Mouse (Mus musculus): Measurements from ENCODE around the gene Myh10. TPM values are rescaled to one million over a fixed set of nuclear protein-coding genes. Genes with fewer than 3 reads are reported as not detected.

Gene Myh10
- polyA plus RNA-seq, 1 experiment: 5.9 TPM

DNA sequence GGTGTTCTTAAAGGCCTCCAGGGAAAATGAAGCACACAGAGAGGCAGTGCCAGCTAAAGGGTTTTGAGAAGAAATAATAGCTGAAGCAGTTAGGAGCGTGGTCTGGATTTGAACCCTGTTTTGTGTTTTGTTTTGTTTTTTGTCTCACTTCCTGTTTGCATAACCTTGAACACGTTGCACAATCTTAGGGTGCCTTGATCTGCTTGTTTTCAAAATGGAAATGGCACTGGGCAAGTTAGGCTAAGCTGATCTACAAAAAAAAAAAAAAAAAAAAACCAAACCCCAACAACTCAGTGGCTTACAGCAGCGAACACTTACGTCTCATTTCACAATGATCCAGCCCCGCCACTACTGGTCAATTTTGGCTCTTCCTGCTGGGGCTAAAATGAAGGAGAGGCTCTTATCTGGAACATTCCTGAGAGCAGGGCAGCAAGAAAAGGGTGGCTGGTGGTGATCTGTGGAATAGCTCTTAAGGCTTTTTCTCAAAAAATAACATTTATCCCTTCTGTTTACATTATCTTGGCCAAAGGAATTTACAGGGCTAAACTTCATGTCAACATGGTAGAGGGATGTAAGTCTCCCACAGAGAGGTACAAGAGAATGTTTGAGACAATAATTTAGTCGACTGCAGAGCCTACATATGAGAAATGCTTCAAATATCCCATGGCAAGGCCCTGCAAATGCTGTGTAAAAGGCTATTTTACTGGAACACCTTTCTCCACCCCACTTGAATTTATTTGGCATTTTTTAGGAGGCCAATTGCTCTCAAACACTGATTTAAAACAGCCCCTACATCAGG is 34.3 kb upstream of the Myh10 start:
- Histone ChIP-seq H3K36me3 (ENCODE audit: control insufficient read depth, insufficient read depth, low read length) (no peaks in the 10 kb centered on the region), H3K27me3 (ENCODE audit: control insufficient read depth, insufficient read depth, low read length) (no peaks in the 10 kb centered on the region), H3K27ac (ENCODE audit: insufficient read depth, low read length) (no peak overlapping the region), H3K4me3 (ENCODE audit: extremely low read depth, insufficient read depth, insufficient read length) (no peak overlapping the region), H3K4me1 (ENCODE audit: control insufficient read depth, insufficient read depth, insufficient read length) (no peaks in the 10 kb centered on the region)
- no peak for DNase-seq (ENCODE audit: low read depth in 1 of 2, low spot score in 2 of 2)
- TF ChIP-seq POLR2A (IDR thresholded peaks at IDR 0.05; ENCODE audit: low read depth, low read length) (no peak), CTCF (IDR thresholded peaks at IDR 0.05; ENCODE audit: extremely low read depth, insufficient read depth, insufficient read length, insufficient replicate concordance) (no peak)
- WGBS: 59% methylated on average over 6 of the region's 6 CpGs

DNA sequence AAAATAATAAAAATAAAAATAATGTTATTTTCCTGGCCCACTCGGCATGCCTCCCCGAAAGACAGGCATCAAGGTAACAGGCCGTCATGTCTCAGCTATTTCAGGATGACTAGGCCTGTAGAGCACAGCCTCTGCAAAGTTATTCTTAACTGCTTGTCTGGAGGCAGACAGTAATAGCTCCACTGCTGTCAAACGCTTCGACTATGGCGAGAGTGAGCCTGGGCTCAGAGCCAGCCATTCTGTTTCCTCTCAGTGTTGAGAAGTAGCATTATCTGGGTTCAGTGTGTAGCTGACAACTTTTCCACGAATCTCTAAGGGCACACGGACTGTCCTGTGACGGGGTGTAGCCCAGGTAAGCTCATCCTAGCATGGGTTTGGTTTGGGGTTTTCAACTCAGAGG is 33.5 kb upstream of the Myh10 start:
- H3K4me3 ChIP-seq (ENCODE audit: extremely low read depth, insufficient read depth, insufficient read length): no peak overlapping the region
- DNase-seq (ENCODE audit: low read depth in 1 of 2, low spot score in 2 of 2): no peak
- no peaks in the 10 kb centered on the region for H3K4me1 ChIP-seq (ENCODE audit: control insufficient read depth, insufficient read depth, insufficient read length)
- 53% methylated on average over 9 of the region's 9 CpGs for WGBS
- H3K27ac ChIP-seq (ENCODE audit: insufficient read depth, low read length): no peak overlapping the region
- H3K36me3 ChIP-seq (ENCODE audit: control insufficient read depth, insufficient read depth, low read length): no peaks in the 10 kb centered on the region
- no peak for TF ChIP-seq POLR2A (IDR thresholded peaks at IDR 0.05; ENCODE audit: low read depth, low read length)
- no peaks in the 10 kb centered on the region for H3K27me3 ChIP-seq (ENCODE audit: control insufficient read depth, insufficient read depth, low read length)

DNA sequence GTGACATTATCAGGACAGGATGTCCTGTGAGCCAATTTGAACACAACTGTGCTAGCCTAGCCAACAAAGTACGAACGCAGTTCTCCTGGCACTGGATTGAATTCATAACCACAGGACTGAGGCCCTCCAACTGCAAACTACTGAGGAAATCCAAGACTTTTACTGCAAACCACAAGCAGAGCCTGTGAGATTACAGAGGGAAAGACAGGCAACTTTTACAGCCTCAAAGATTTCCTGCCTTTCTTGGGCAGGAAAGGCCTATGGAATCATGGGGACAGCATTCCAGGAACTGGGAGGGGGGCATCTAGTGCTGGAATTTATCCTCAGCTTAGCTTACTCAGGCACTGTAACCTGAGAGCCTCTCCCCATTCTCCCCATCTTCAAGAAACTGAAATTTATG is 26.0 kb upstream of the Myh10 start:
- no peaks in the 10 kb centered on the region for H3K36me3 ChIP-seq (ENCODE audit: control insufficient read depth, insufficient read depth, low read length)
- H3K27ac ChIP-seq (ENCODE audit: insufficient read depth, low read length): no peak overlapping the region
- no peak overlapping the region for H3K4me3 ChIP-seq (ENCODE audit: extremely low read depth, insufficient read depth, insufficient read length)
- 41% methylated on average over 2 of the region's 2 CpGs for WGBS
- H3K4me1 ChIP-seq (ENCODE audit: control insufficient read depth, insufficient read depth, insufficient read length): no peaks in the 10 kb centered on the region
- H3K27me3 ChIP-seq (ENCODE audit: control insufficient read depth, insufficient read depth, low read length): no peaks in the 10 kb centered on the region
- no peak for DNase-seq (ENCODE audit: low read depth in 1 of 2, low spot score in 2 of 2)
- TF ChIP-seq POLR2A (IDR thresholded peaks at IDR 0.05; ENCODE audit: low read depth, low read length) (no peak), CTCF (IDR thresholded peaks at IDR 0.05; ENCODE audit: extremely low read depth, insufficient read depth, insufficient read length, insufficient replicate concordance) (no peak)

DNA sequence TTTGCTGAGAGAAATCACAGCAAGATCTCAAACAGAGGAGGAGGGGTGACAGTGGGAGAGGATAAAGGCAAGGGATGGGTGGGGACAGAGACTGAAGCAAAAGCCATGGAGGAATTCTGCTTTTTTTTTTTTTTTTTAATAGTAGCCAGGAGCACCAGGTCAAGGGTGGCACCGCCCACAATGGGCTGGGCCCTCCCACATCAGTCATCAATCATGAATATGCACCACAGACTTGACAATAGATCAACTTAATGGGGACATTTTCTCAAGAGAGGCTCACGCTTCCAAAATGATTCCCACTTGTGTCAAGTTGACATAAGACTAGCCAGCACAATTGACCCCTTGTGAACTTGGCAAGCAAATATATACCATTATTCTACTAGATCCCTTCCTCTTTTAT is 25.1 kb upstream of the Myh10 start:
- H3K27me3 ChIP-seq (ENCODE audit: control insufficient read depth, insufficient read depth, low read length): no peaks in the 10 kb centered on the region
- no peak for DNase-seq (ENCODE audit: low read depth in 1 of 2, low spot score in 2 of 2)
- H3K27ac ChIP-seq (ENCODE audit: insufficient read depth, low read length): no peak overlapping the region
- no peak overlapping the region for H3K4me3 ChIP-seq (ENCODE audit: extremely low read depth, insufficient read depth, insufficient read length)
- WGBS: 91% methylated on average over 2 of the region's 2 CpGs
- H3K4me1 ChIP-seq (ENCODE audit: control insufficient read depth, insufficient read depth, insufficient read length): no peaks in the 10 kb centered on the region
- no peaks in the 10 kb centered on the region for H3K36me3 ChIP-seq (ENCODE audit: control insufficient read depth, insufficient read depth, low read length)
- TF ChIP-seq CTCF (IDR thresholded peaks at IDR 0.05; ENCODE audit: extremely low read depth, insufficient read depth, insufficient read length, insufficient replicate concordance): no peak
- no peak for TF ChIP-seq POLR2A (IDR thresholded peaks at IDR 0.05; ENCODE audit: low read depth, low read length)

DNA sequence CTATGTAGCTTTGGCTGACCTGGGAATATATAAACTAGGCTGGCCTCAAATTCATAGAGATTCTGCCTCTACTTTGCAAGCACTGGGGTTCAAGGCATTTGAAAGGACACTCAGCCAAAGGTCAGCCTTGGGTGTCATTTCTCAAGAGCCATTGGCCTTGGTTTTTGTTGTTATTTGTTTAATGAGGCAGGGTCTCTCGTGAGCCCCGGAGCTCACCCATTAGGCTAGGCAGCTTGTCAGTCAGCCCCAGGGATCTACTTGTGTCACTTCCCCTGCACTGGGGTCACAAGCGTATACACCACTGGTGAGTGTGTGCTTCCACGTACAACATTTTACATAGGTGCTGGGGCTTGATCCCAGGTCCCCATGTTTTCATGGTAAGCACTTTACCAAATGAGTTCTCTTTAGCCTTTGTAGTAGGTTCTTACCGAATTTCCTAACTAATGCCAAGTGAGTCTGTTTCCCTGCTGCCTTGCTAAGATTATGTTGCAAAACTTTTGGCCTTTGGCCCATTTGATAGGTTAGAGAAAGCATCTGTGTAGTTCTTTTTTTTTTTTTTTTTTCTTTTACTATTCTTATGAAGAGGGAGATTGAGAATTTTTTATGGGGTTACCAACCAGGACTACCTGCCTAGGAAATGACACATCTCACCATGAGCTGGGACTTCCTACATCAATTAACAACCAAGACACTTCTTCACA is 18.9 kb upstream of the Myh10 start:
- TF ChIP-seq POLR2A (IDR thresholded peaks at IDR 0.05; ENCODE audit: low read depth, low read length) (no peak), CTCF (IDR thresholded peaks at IDR 0.05; ENCODE audit: extremely low read depth, insufficient read depth, insufficient read length, insufficient replicate concordance) (no peak)
- H3K36me3 ChIP-seq (ENCODE audit: control insufficient read depth, insufficient read depth, low read length): no peaks in the 10 kb centered on the region
- no peak overlapping the region for H3K27ac ChIP-seq (ENCODE audit: insufficient read depth, low read length)
- 84% methylated on average over 5 of the region's 5 CpGs for WGBS
- H3K4me1 ChIP-seq (ENCODE audit: control insufficient read depth, insufficient read depth, insufficient read length): no peaks in the 10 kb centered on the region
- no peaks in the 10 kb centered on the region for H3K27me3 ChIP-seq (ENCODE audit: control insufficient read depth, insufficient read depth, low read length)
- H3K4me3 ChIP-seq (ENCODE audit: extremely low read depth, insufficient read depth, insufficient read length): no peak overlapping the region
- DNase-seq (ENCODE audit: low read depth in 1 of 2, low spot score in 2 of 2): no peak

DNA sequence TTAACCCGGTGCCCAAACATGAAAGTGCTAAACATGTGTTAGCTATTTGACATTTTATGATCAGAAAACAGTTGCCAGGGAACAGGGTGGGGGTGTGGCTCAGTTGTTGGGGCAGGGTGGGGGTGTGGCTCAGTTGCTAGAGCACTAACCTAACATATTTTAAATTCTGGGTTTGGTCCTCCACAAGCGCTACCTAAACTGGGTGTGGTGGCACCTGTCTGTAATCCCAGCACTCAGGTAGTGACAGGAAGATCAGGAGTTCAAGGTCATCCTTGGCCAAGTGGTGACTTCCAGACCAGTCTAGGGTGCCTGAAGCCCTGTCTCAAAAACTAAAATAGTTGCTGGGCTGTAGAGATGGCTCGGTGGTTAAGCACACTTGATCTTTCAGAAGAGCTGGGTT is 17.3 kb upstream of the Myh10 start:
- no peak overlapping the region for H3K27ac ChIP-seq (ENCODE audit: insufficient read depth, low read length)
- H3K4me3 ChIP-seq (ENCODE audit: extremely low read depth, insufficient read depth, insufficient read length): no peak overlapping the region
- no peaks in the 10 kb centered on the region for H3K4me1 ChIP-seq (ENCODE audit: control insufficient read depth, insufficient read depth, insufficient read length)
- no peak for TF ChIP-seq POLR2A (IDR thresholded peaks at IDR 0.05; ENCODE audit: low read depth, low read length)
- no peak for TF ChIP-seq CTCF (IDR thresholded peaks at IDR 0.05; ENCODE audit: extremely low read depth, insufficient read depth, insufficient read length, insufficient replicate concordance)
- H3K27me3 ChIP-seq (ENCODE audit: control insufficient read depth, insufficient read depth, low read length): no peaks in the 10 kb centered on the region
- DNase-seq (ENCODE audit: low read depth in 1 of 2, low spot score in 2 of 2): no peak
- no peaks in the 10 kb centered on the region for H3K36me3 ChIP-seq (ENCODE audit: control insufficient read depth, insufficient read depth, low read length)
- WGBS: 87% methylated on average over 3 of the region's 3 CpGs

DNA sequence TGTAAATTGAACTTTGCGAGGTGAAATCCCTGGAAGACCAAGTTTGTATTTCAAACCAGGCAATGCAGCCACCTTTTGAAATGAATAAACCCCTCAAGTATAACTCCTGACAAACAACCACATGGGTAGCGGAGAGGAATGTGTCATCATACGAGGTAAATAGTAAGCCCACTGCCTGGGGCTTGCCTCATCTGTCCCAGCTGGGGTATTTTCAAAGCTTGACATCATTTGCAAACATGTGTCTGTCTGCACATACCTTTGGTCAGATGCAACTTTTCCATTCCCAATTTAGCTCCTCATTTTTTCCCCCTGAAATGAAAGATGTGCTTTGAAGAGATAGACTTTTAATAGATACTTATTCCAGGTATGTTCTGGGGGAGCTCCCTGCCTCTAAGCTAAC is 16.7 kb upstream of the Myh10 start:
- TF ChIP-seq POLR2A (IDR thresholded peaks at IDR 0.05; ENCODE audit: low read depth, low read length) (no peak), CTCF (IDR thresholded peaks at IDR 0.05; ENCODE audit: extremely low read depth, insufficient read depth, insufficient read length, insufficient replicate concordance) (no peak)
- 79% methylated on average over 3 of the region's 3 CpGs for WGBS
- H3K4me3 ChIP-seq (ENCODE audit: extremely low read depth, insufficient read depth, insufficient read length): no peak overlapping the region
- DNase-seq (ENCODE audit: low read depth in 1 of 2, low spot score in 2 of 2): no peak
- no peak overlapping the region for H3K27ac ChIP-seq (ENCODE audit: insufficient read depth, low read length)
- no peaks in the 10 kb centered on the region for H3K36me3 ChIP-seq (ENCODE audit: control insufficient read depth, insufficient read depth, low read length)
- H3K27me3 ChIP-seq (ENCODE audit: control insufficient read depth, insufficient read depth, low read length): no peaks in the 10 kb centered on the region
- no peaks in the 10 kb centered on the region for H3K4me1 ChIP-seq (ENCODE audit: control insufficient read depth, insufficient read depth, insufficient read length)

Data from spleen, adult 2 months (tissue).